Mouse (Mus musculus) inflammation-experienced regulatory T-cells, adult 6 months (primary cell): ENCODE results near the gene Nanp. TPM values are rescaled to one million over a fixed set of nuclear protein-coding genes. Genes with fewer than 3 reads are reported as not detected.

Experiments used
- ATAC-seq: one replicate; pipeline ENCODE4 v1.8.0; 2017
- polyA plus RNA-seq, 3 experiments: library from polyadenylated mRNA; unstranded; fragments of 100-300 nt; shearing (Covaris generic); gene quantifications; one replicate each; pipeline ENCODE4 v1.2.1; 2017

The Nanp gene
- 10 to 100 TPM; 30.5 to 36.0 (median 31.3) TPM for polyA plus RNA-seq

- ATAC-seq = peak; percentile 88
These were observed at the start of gene Nanp, which contains the start of gene Ninl for GRCm38 (mm10) chr2:151039232-151039695. TSS of gene Nanp (minus strand) at chr2:151039398. TSS of gene Ninl (minus strand) at chr2:151039382.

DNA sequence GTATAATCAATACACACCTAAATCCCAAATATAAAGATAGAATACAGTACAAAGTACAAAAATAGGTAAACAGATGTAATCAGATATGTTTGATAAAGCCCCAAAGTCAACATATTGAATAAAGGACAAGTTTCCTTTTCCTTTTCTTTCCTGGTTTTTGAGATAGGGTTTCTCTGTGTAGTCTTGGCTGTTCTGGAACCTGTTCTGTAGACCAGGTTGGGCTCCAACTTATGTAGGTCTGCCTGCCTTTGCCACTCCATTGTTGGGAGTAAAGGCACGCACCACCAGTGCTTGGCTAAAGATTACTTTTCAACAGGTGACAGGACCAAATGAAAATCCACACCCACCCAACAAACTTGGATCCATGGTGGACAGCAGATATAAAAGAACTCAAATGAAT lies 17.4 kb upstream of the Nanp start:
- ATAC-seq = no peak

GRCm38 (mm10) chr2:151040411-151040810 lies 1.2 kb upstream of the Nanp start:
- no peak for ATAC-seq

- ATAC-seq = peak; percentile 29
These were observed 528 bp upstream of the Nanp start for GRCm38 (mm10) chr2:151039726-151040125.

GRCm38 (mm10) chr2:151038811-151039222 lies 381 bp downstream of the Nanp start:
- peak; percentile 60 for ATAC-seq

- no peak for ATAC-seq
These were observed 1.2 kb downstream of the Nanp start for GRCm38 (mm10) chr2:151037876-151038552.

DNA sequence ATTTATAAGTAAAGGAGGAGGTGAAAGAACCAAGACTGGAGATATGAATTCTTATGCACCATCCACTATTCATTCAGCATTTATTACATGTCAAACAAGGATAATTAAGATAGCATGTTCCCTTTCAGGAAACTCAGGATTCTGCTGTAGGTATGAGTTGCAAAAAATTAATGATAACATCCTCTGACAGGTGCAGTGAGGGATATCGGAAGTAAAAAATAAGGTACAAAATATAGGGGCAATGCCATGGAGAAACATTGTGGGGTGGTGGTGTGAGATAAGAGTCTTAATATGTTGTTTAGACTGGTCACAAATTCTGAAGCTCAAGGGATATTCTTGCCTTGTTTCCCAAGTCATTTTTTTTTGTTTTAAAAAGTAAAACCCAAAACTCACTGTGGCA lies 1.9 kb downstream of the Nanp start:
- no peak for ATAC-seq

- ATAC-seq = no peak
These were observed 2.5 kb downstream of the Nanp start for GRCm38 (mm10) chr2:151036721-151037120.

- no peak for ATAC-seq
These were observed 4.8 kb downstream of the Nanp start for GRCm38 (mm10) chr2:151034435-151034834.

GRCm38 (mm10) chr2:151021158-151021557 lies 18.0 kb downstream of the Nanp start:
- ATAC-seq = no peak

GRCm38 (mm10) chr2:151015316-151015715 lies 23.9 kb downstream of the Nanp start:
- ATAC-seq = no peak

- no peak for ATAC-seq
These were observed 27.9 kb downstream of the Nanp start for GRCm38 (mm10) chr2:151011273-151011672.

GRCm38 (mm10) chr2:151009515-151010085 lies 29.6 kb downstream of the Nanp start:
- no peak for ATAC-seq

- peak; percentile 53 for ATAC-seq
These were observed 30.2 kb downstream of the Nanp start for GRCm38 (mm10) chr2:151008939-151009509.

GRCm38 (mm10) chr2:151008517-151008932 lies 30.7 kb downstream of the Nanp start:
- ATAC-seq = peak; percentile 9

DNA sequence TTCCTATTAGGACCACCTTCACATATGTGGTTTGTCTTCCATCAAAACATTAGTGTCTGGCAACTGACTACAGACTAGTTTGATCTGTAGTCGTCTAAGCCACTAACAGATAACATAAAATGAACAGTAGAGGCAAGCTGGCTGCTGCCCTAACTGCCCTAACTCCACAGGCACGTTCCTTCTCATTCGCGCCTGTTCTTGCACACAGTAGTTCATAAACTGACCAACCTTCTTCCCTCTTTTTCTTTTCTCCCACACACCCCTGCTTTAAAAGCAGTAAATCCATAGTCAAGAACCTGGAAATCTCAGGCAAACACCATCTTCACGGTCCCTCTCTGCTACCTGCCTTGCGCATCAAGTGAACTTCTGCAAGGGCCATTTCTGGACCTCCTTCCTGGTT lies 31.2 kb downstream of the Nanp start:
- no peak for ATAC-seq

GRCm38 (mm10) chr2:151006281-151006945 lies 32.8 kb downstream of the Nanp start:
- ATAC-seq = no peak

DNA sequence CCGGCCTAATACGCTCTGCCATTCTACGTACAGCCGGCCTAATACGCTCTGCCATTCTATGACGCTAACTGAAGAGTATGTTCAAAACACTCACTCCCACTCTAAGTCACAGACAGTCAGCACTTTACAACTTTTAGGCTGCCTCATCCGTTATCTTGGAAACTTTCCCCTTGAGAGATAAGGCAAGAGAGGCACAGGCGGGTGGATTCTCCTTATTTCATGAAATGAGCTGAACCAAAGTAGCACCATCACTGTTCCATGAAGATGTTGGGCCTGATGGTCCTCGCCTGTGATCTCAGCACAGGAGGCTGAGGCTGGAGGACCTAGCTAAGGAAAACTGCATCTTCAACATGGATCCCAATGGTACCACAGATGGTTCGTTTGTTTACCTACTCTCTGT lies 34.8 kb downstream of the Nanp start:
- no peak for ATAC-seq

DNA sequence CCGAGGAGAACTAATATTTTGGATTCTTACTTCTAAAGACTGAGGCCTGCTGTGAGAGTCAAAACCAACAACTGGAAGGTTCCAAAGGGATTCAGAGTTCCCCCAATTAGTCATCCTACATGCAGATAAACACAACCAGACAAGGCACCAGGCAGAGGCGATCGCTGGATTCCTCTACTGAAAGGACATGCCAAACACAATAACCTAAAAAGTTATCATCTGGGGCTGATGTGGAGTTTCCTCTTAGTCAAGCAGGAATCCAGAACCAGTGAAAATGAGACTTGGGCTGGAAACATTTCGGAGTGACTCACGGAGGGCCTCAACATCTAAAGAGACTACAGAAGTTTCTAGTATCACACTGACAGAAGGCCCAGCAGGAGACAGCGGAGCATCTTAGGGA lies 35.4 kb downstream of the Nanp start:
- ATAC-seq = no peak

DNA sequence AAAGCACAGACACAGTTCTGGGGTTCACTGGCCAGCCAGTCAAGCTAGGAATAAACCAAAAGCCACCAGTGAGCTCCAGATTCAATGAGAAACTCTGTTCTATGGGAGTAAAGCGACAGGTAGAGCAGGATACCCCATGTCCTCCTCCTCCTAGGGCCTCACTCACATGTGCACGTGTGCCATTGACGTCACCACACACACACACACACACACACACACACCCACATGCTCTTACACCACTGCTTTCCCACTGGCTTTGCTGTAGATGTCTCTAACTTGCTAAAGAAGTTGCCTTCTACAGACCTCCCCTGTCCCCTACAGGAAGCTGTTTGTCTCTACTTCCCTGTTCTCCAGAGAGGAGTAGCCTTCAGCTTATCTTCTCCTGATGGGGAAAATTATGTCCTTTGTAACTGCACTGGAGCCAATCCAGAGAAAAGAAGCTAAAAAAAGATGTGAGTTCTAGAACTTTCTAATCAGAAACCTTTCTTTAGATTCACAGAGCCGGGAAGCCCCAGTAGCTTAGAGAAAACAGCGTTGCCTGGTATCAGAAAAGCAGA lies 37.5 kb downstream of the Nanp start:
- ATAC-seq = no peak

DNA sequence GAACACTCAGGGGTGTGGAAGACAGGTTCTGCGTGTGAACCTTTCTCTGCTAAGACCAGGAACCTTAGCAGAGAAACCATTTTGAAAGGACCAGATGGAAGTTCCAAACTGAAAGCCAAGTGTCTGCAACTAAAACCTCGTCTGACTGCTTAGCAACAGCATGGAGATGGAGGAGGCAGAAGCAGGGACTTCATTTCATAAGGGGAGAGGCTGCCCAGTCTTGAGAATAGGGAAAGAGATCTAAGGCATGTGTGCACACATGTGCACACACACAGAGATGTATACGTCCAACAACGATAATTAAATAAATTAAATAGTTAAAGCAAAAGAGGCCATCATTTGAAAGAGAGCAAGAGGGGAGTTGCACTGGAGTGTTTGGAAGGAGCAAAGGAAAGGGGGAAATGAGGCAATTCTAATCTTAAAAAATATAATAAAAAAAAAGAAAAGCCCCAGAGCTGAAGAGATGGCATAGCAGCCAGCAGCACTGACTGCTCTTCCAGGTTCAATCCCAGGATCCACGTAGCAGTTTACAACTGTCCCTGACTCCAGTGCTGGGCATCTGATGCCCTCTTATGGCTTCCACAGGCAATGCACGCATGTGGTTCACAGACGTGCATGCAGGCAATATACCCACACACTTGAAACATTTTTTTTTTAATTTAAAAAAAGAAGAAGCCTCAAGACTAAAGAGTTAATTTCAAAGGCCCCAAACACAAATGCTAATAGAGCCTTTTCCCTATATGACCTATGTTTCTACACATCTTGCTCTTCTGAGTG lies 38.6 kb downstream of the Nanp start:
- peak; percentile 87 for ATAC-seq

- no peak for ATAC-seq
These were observed 40.2 kb downstream of the Nanp start for GRCm38 (mm10) chr2:150999021-150999420.
